Mouse (Mus musculus): ENCODE data around the gene 1700015F17Rik.

DNA sequence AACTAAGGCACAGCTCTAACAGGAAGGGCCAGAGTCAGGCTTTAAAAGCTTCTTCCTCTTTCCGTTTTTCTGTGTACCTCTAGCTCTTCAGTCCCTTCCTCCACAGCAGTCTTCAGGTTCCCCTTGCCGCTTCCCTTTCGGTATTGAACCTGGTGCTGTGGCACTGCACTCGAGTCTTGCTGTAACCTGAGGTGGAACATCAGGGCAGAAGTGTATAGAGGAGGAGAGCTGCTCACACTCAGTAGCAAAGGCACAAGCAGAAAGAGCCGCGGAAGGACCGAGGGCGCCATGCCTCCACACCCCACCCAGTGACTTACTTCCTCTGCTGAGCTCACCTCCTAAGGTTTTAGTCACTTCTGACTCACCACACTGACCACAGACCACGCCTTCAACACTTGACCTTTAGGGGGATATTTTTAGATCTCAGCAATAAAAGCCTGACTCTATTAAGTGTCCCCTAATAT is 58.9 kb downstream of the 1700015F17Rik start, which contains the start of gene Cdk14:
- TF ChIP-seq CTCF (IDR thresholded peaks at IDR 0.05; ENCODE audit: extremely low read depth, insufficient read depth, low read length) (no peak), POLR2A (IDR thresholded peaks at IDR 0.05; ENCODE audit: extremely low read depth, insufficient read depth, low read length) (no peak)

All from cortical plate, adult 2 months (tissue).